Mouse (Mus musculus): ENCODE results near the gene Myo1d.

GRCm38 (mm10) chr11:80711336-80711735, 68.5 kb downstream of the Myo1d start:
- no peak for TF ChIP-seq CTCF (IDR thresholded peaks at IDR 0.05)
- peak; percentile 81 for TF ChIP-seq EP300 (IDR thresholded peaks at IDR 0.05)
